Mouse (Mus musculus): ENCODE results near the gene Unk.

The Unk gene

DNA sequence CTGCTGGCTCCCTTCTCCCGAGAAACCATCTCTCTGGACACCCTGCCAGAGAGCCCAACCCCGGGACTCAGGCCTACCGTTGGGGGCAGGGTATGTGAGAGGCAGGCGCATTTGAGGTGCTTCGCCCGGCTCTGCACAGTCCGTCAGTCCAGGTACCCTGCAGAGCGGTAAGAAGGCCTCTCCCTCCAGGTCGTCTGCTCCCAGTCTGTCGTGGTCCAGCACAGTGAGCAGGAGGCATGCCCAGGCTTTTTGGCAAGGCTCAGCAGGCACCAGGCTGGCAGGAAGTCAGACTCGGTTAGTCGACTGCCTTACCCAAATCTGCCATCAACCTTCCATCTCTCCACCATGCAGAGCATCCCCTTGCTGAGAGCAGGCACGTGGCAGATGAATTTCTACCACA is 33.4 kb downstream of the Unk start:
- no peak for DNase-seq (ENCODE audit: low spot score)

- DNase-seq (ENCODE audit: low spot score) = no peak
Observed at GRCm38 (mm10) chr11:116064187-116064867, 34.2 kb downstream of the Unk start.

DNA sequence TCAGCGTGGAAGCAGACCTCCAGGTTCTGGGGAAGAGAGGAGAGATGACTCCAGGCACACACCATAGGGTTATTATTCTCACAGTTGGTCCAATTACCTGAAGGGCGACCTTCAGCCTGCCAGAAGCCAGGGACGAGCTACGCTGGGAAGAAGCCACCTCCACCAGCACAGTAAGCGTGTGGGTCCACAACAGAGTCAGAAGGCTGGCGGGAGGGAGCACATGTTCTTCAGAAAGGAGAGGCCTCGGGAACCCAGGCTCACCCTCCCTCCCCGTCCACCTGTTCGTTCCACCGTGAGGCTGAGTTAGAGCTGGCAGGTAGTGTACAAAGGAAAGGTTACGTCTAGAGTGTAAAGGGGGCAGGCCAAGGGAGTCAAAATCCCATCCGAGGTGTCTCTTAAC is 35.2 kb downstream of the Unk start:
- no peak for DNase-seq (ENCODE audit: low spot score)

DNA sequence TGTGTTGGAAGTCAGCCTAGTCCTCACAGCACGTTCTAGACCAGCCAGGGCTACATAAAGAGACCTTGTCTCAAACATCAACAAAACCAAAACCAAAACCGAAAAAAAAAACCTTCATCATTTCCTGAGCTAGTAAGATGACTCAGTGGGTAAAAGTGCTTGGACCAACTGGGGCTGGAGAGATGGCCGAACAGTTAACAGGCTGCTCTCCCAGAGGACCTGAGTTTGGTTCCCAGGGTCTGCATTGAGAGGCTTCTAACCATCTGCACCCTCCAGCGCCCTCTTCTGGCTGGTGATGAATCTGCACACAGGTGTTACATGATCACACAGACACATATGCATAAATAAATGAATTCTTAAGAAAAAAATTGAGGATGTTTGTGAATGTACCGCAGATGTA is 41.4 kb downstream of the Unk start:
- no peak for DNase-seq (ENCODE audit: low spot score)

GRCm38 (mm10) chr11:116072608-116073007 is 42.5 kb downstream of the Unk start:
- no peak for DNase-seq (ENCODE audit: low spot score)

- DNase-seq (ENCODE audit: low spot score) = no peak
Observed at GRCm38 (mm10) chr11:116074436-116074991, 44.4 kb downstream of the Unk start.

DNA sequence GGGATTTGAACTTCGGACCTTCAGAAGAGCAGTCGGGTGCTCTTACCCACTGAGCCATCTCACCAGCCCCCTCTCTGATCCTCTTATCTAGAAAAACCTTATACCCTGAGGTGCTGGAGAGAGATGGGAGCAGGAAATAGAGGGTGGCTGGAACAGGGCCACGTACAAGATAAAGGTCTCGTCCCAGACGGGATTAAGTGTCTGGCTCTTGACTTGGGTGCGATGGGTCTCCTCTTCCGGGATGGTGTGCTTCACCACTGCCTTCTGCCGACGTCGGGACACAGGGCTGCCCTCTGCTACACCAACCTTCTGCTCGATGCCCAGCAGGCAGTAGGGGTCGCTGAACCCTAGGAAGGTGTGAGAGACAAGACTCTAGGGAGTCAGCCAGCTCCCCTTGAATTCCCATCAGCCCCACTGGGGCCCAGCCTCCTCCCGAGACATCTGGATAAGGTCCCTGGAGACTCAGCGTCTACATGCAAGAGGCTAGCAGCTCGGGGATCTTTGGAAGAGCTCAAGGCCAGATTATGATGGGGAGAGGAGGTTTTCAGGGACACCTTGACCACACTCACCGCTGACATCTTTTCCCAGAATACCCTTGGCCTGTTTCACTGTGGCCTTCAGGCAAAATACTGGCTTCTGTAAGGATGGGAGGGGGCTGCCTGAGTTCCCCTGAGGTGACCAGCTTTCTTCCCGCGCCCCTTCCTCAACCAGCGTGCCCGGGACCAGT is 45.6 kb downstream of the Unk start:
- DNase-seq (ENCODE audit: low spot score) = no peak

GRCm38 (mm10) chr11:116076266-116076540 is 46.1 kb downstream of the Unk start:
- DNase-seq (ENCODE audit: low spot score) = no peak

DNA sequence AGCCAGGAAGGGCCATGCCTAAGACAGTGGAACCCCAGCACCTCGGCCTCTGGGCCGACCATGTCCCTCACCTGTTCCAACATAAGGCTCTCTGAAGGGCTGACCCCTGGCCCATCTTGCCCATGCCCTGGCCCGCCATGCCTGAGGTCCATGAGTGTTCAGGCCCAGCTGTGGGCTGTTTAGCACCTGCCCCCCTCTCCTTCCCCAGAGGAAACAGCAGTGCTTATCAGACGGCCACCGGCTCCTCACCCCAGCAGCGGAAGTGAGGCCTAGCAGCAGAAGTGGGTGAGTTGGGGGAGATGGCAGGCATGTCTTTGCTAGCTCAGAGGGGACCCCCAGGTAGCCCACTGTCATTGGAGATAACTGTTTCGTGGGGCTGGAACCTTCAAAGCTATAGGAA is 46.7 kb downstream of the Unk start:
- DNase-seq (ENCODE audit: low spot score) = no peak

DNA sequence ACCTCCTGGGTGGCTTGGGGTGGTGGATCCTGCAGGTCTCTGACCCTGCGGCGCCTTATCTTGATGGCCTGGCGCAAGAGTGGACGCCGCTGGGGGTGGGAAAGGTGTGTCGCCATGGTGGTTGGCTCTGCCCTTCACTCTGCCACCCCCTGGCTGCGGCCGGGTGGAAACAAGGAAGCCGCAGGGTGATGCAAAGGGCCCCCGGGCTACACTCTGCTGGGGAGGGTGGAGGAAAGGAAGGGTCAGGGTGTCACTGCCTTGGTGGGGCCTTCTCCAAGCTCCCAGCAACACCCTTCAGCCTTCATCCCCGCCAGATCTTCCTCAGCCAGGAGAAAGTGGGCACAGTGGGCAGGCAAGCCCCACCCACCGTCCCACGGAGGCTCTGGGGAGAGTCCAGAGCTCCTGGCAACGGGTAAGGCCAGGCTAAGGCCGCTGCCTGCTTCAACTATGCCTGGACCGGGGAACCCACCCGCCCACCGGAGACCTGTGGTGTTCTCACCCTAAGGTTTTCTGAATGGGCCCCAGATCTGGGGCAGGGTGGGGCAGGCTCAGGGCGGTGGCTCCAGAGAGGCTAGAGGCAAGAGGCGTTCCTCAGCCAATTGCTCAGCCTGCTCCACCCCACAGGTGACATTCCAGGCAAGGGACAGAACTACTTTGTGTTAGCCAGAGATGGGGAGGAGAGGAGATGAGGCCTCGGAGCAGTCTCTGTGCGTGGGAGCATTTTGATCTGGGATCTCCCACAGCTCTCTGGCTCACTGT is 47.5 kb downstream of the Unk start, which contains the start of gene Unc13d:
TSS of gene Unc13d (minus strand) at position 516 of the 759 bp plus-strand sequence.
- DNase-seq (ENCODE audit: low spot score) = no peak

DNA sequence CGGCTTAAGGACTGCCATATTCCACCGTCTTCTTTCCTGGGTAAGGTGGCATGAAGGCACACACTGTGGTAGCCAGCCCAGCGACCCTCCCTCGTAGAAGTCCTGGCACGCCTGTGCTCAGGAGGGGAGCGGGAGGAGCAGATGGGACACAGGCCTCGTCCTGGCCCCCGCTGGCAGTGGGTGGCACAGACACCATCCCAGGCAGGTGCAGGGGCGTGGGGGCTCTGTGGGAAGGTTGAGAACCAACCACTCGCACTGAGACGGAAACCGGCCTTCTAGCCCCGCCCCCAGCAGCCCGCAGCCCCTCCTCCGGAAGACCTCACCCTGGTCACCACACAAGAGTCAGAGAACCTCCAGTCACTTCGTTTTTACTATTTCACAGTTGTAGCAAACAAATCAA is 48.1 kb downstream of the Unk start:
- DNase-seq (ENCODE audit: low spot score) = no peak

DNA sequence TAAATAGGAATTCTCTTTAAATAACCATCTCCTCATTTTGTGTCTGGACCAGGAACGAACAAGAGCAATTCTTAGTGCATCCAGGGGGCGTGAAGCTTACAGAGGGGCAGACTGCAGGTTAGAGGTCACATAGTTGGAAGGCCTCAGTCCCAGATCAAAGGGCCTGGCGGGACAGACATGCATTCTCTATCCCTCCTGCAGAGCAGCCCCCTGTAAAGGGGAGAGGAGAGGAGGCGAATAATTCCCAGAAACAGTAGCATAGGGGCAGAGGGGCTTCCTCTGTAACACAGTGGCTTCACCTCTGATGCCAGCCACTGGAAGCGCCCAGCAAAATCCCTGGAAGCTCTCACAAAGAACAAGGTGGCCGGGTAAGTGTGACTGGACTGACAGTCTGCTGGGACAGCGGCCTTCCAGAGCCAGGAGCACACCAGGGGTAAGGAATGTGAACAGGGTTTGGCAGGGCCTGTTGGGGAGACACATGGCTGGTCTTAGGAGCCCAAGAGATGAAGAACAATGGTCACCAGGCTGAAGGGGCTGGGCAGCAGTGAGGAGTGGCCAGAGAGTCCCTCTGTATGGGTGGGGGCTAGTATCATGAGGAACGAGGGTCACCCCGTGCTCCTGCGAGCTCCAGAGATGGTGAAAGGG is 48.7 kb downstream of the Unk start:
- no peak for DNase-seq (ENCODE audit: low spot score)

DNA sequence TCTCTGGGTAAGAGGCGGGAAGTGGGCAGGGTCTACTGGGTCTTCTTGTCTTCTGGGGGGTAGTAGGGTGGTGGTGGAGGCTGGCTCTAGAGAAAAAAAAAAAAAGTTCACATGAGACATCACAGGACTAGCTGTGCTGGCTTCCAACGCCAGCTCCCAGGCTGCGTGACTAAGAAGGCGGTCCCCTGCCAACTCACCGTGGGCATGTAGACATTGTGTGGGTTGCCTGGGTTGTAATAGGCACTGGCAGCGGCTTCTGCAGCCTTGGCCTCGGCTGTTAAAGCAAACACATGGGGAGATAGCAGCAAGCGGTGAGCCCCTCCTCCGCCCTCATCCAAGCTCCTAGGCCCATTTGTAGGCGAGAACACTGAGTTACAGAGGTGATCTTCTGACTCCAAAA is 49.4 kb downstream of the Unk start:
- no peak for DNase-seq (ENCODE audit: low spot score)

DNA sequence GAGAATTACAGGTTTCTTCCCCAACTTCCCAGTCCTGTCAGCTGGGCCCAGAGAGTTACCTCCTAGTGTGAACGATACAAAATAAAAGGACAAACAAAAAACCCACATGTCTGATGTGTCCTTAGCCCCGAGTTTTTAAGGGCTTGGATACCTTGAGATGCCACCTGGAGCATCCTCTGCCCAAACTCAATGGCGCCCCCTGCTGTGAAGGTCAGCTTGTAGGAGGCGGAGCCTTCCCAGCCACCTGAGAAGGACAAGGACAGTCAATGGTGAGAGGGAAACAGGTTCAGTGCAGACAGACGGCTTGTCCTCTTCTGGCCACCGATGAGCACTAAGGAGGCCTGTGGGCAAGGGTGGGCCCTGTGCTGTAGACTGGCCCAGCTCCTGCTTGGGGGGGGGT is 51.0 kb downstream of the Unk start:
- no peak for DNase-seq (ENCODE audit: low spot score)

- DNase-seq (ENCODE audit: low spot score) = no peak
Observed at GRCm38 (mm10) chr11:116083096-116083672, 53.1 kb downstream of the Unk start.

DNA sequence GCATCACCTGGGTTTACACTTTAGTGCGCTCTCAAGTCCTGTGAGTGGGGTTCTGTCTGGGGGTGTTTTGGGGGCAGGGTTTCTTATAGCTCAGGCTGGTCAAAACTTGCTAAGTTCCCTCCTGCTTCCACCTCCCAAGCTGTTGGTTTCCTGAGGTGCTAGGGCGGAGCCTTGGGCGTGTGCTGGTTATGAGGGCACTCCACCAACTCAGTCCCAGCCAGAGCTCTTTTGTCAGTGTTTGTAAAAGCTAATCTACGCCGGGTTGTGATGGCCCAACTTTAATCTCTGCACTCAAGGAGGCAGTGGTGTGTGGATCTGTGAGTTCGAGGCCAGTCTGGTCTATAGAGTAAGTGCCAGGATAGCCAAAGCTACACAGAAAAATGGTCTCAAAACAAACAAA is 54.0 kb downstream of the Unk start:
- no peak for DNase-seq (ENCODE audit: low spot score)

GRCm38 (mm10) chr11:116086258-116087193 is 56.4 kb downstream of the Unk start, which contains the start of gene Wbp2:
TSS of gene Wbp2 (minus strand) at chr11:116086995.
- peak; percentile 88 for DNase-seq (ENCODE audit: low spot score)

DNA sequence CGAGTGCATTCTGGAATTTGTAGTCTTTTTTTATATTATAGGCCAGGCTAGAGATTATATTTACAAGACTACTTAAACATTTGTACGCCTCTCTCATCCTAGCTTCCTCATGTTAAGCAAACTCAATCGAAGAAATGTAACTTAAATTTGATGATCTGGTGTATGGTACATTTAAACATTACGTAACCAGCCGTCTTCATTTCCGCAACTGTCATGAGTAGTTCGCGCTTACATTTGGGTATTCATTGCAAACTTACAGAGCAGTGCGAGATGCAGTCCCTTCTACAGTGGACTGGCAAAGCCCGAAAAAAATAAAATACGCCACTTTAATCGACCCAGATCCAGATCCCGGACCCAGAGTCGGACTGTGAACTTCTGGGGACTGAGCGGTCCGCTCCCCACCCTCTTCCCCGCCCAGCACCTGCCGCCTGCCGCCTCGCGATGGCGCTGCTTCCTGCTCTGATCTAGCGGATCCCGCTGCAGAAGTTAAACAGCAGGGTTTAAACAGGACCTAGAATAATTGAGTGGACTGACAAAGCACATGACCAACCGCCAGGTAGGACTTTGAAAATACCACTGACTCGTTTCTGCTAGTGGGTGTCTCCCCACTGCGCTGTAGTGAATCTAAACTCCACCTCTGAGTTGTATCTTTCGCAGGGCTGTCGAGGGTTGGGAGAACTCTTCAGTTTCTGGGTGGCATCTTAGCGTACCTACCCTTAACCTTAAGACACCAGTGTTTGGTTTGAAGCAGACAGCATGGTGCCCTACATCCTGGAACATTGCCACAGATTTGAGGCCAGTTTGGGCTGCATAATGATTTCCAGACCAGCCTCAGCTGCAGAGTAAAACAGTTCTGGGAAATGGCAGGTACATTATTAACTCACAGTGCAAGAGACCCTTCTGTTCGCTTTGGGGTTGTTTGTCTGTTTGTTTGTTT is 57.3 kb downstream of the Unk start:
- no peak for DNase-seq (ENCODE audit: low spot score)

GRCm38 (mm10) chr11:116088188-116088587 is 58.1 kb downstream of the Unk start:
- no peak for DNase-seq (ENCODE audit: low spot score)

All from ovary, postnatal 10 days (tissue).